Comparison of ENCODE assay signal across 8 mouse cellular contexts in the genomic region with DNA sequence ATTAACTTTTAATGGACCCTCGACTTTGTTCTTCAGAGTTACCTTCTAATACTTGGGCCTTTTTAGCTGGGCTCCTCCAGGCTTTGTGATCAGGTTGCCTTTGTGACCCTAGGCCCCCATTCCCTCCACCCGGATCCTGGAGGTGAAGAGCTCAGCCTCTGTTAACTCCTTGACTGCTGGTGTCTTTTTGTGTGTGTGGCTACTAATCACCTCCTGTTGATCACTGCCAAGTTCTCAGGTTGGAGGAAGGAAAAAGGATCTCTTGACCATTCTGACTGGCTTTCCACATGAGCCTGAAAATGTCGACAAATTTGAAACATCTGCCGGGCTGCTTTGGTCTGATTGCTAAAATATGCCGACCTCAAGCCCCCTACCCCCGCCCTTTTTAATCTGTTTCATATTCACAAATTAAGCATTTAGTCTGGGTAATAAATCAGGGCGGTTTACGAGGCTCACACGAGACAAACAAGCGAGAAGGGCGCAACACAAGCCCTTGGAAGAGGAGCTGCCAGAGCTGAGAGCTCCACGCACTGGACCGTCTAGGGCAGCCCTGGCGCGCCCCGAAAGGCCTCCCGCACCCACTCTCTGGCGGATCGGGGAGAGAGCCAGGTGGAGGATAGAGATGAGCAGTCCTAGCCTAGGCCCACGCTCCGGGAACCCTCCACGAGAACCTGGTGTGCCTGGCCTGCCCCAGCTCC. TPM values are rescaled to one million over a fixed set of nuclear protein-coding genes. Genes with fewer than 3 reads are reported as not detected.
DNase-seq lines count a peak whose midpoint lies in the region; ATAC-seq and TF ChIP-seq lines count a peak whose summit lies in the region.

No protein-coding gene starts in this region.

- peak overlapping the region; percentile 66 for H3K4me3 ChIP-seq in kidney, embryonic 16.5 days (ENCODE audit: low read length)
- H3K4me3 ChIP-seq in kidney, adult 2 months (ENCODE audit: insufficient read depth, low read depth, low read length) = no peak overlapping the region
- H3K4me3 ChIP-seq in embryonic facial prominence, embryonic 12.5 days = peak overlapping the region; percentile 53
- H3K4me3 ChIP-seq in intestine, embryonic 15.5 days (replicated peaks) = peak overlapping the region; percentile 57

- peaks cover 46% of the 10 kb centered on the region for H3K4me1 ChIP-seq in kidney, embryonic 16.5 days (ENCODE audit: insufficient read depth, low read length)
- peaks cover 9% of the 10 kb centered on the region for H3K4me1 ChIP-seq in kidney, adult 2 months (ENCODE audit: control insufficient read depth, insufficient read depth, low read length)
- peaks cover 43% of the 10 kb centered on the region for H3K4me1 ChIP-seq in embryonic facial prominence, embryonic 12.5 days
- H3K4me1 ChIP-seq in intestine, embryonic 15.5 days (replicated peaks) = peaks cover 11% of the 10 kb centered on the region

- H3K9me3 ChIP-seq in kidney, embryonic 16.5 days (ENCODE audit: low read length) = no peaks in the 10 kb centered on the region
- no peaks in the 10 kb centered on the region for H3K9me3 ChIP-seq in embryonic facial prominence, embryonic 12.5 days
- no peaks in the 10 kb centered on the region for H3K9me3 ChIP-seq in intestine, embryonic 15.5 days

- H3K9ac ChIP-seq in kidney, embryonic 16.5 days (replicated peaks; ENCODE audit: low read length) = peak overlapping the region; percentile 80
- H3K9ac ChIP-seq in embryonic facial prominence, embryonic 12.5 days = peak overlapping the region; percentile 73
- peak overlapping the region; percentile 66 for H3K9ac ChIP-seq in intestine, embryonic 15.5 days

- H3K4me2 ChIP-seq in kidney, embryonic 16.5 days (replicated peaks; ENCODE audit: low read depth, low read length) = peak overlapping the region; percentile 68
- peak overlapping the region; percentile 59 for H3K4me2 ChIP-seq in embryonic facial prominence, embryonic 12.5 days (replicated peaks)
- H3K4me2 ChIP-seq in intestine, embryonic 15.5 days (replicated peaks) = peak overlapping the region; percentile 64

- H3K27ac ChIP-seq in kidney, embryonic 16.5 days (ENCODE audit: low read length) = peak overlapping the region; percentile 90
- no peak overlapping the region for H3K27ac ChIP-seq in kidney, adult 2 months (ENCODE audit: insufficient read depth, low read depth, low read length)
- peak overlapping the region; percentile 96 for H3K27ac ChIP-seq in embryonic facial prominence, embryonic 12.5 days
- no peak overlapping the region for H3K27ac ChIP-seq in intestine, embryonic 15.5 days

- H3K36me3 ChIP-seq in kidney, embryonic 16.5 days (ENCODE audit: insufficient read depth, low read length) = no peaks in the 10 kb centered on the region
- no peaks in the 10 kb centered on the region for H3K36me3 ChIP-seq in kidney, adult 2 months (ENCODE audit: control insufficient read depth, insufficient read depth, low read length)
- H3K36me3 ChIP-seq in embryonic facial prominence, embryonic 12.5 days = no peaks in the 10 kb centered on the region
- no peaks in the 10 kb centered on the region for H3K36me3 ChIP-seq in intestine, embryonic 15.5 days

- no peak for TF ChIP-seq POLR2A in kidney, adult 2 months (IDR thresholded peaks at IDR 0.05; ENCODE audit: low read depth, low read length)

- intact Hi-C loops in left cerebral cortex, postnatal 25 days (cut with DNase I) = loop anchor here (5.0 kb wide), 1 partner anchor 119 kb away; no protein-coding TSS in a partner anchor

- H3K27me3 ChIP-seq in kidney, embryonic 16.5 days (ENCODE audit: insufficient read depth, low read length) = peaks cover 68% of the 10 kb centered on the region
- H3K27me3 ChIP-seq in kidney, adult 2 months (replicated peaks; ENCODE audit: control insufficient read depth, insufficient read depth, low read length) = no peaks in the 10 kb centered on the region
- peaks cover 75% of the 10 kb centered on the region for H3K27me3 ChIP-seq in embryonic facial prominence, embryonic 12.5 days
- H3K27me3 ChIP-seq in intestine, embryonic 15.5 days (replicated peaks) = peaks cover 44% of the 10 kb centered on the region

- DNase-seq in kidney, adult 2 months = no peak
- peak; percentile 24 for DNase-seq in neural tube, embryonic 10.5 days (ENCODE audit: extremely low spot score, low spot score)
- DNase-seq in left cerebral cortex, postnatal 25 days (ENCODE audit: low spot score in 2 of 2) = no peak
- no peak for DNase-seq in urinary bladder, postnatal 4 days (ENCODE audit: low spot score in 2 of 2)
- no peak for DNase-seq in natural killer cell, adult 2 months (ENCODE audit: low spot score in 2 of 2)

- no peak for ATAC-seq in kidney, embryonic 16.5 days (ENCODE audit: low FRiP score, low TSS enrichment)
- ATAC-seq in embryonic facial prominence, embryonic 12.5 days (ENCODE audit: insufficient number of reproducible peaks, insufficient read depth, low FRiP score, low TSS enrichment) = no peak
- ATAC-seq in intestine, embryonic 15.5 days = no peak

- 4% methylated on average over 22 of the region's 22 CpGs for WGBS in kidney, embryonic 16.5 days
- 86% methylated on average over 22 of the region's 22 CpGs for WGBS in kidney, adult 2 months
- WGBS in embryonic facial prominence, embryonic 12.5 days = 5% methylated on average over 22 of the region's 22 CpGs
- WGBS in intestine, embryonic 15.5 days = 13% methylated on average over 22 of the region's 22 CpGs

- no peak for TF ChIP-seq CTCF in kidney, adult 2 months (conservative IDR thresholded peaks at IDR 0.05; ENCODE audit: insufficient read depth, insufficient read length, low read depth, low read length)

RNA-seq across cellular contexts. Expression of a gene that starts 33.6 kb away (rescaled TPM):
- 16.7 and 19.9 TPM in 2 replicates for polyA plus RNA-seq in kidney, embryonic 16.5 days (2015; fragmentation: Nextera tagmentation; extraction: Ambion mirVana)
- polyA plus RNA-seq in kidney, adult 2 months (2012; rRNA removed) = 5.7 and 6.4 TPM in 2 replicates
- polyA plus RNA-seq in embryonic facial prominence, embryonic 12.5 days (2016; fragmentation: Nextera tagmentation; extraction: Ambion mirVana) = 20.6 TPM in 2 replicates
- 12.4 and 13.7 TPM in 2 replicates for polyA plus RNA-seq in intestine, embryonic 15.5 days (2015; fragmentation: Nextera tagmentation; extraction: Ambion mirVana)
- 10 to 100 TPM; 31.3 to 35.8 TPM for total RNA-seq in left cerebral cortex, postnatal 25 days (2021)

Comparison
In these comparisons a context has a peak if more than half of its experiments do, and no peak if none do; other contexts are left out.
1. H3K27ac ChIP-seq: peak in kidney, embryonic 16.5 days (single experiment) and embryonic facial prominence, embryonic 12.5 days (single experiment); none in kidney, adult 2 months (single experiment) and intestine, embryonic 15.5 days (single experiment).
2. Peak in every context shown above with its lines, with median percentiles within 50 percentile points of each other: H3K4me2 ChIP-seq and H3K9ac ChIP-seq.